Mouse (Mus musculus) adrenal gland, adult 18-20 months (tissue): Measurements from ENCODE around the gene Cpxm1. TPM values are rescaled to one million over a fixed set of nuclear protein-coding genes. Genes with fewer than 3 reads are reported as not detected.

Source experiments
- DNase-seq, 2 experiments: peaks; one replicate each; pipeline ENCODE4 v3.0.0; 2021 to 2022; ENCODE audit warnings: low spot score in 2 of 2
- total RNA-seq, 2 experiments: library from RNA; stranded (reverse); gene quantifications; 1 replicate in 1 of 2; 2 replicates in 1 of 2; pipeline ENCODE4 v1.2.3; 2021

Cpxm1 gene
- total RNA-seq, 2 experiments from 2014 or later, result 6.3 to 6.4 TPM

DNA sequence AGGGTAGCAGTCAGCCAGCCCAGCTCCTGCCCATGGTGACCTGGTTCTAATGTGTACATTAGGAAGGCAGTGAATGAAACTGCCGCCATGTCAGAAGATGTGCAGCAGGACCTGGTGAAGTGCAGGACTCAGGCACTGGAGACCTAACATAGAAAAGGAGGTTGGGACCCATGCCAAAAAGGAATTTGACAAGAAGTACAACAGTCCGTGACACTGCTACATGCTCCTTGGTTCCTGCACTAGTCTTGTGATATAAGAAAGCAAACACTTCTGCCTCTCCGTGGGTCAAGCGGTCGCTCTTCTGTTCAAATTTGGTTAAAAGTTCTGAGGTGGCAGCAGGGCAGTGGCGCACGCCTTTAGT, 56.2 kb downstream of the Cpxm1 start:
- DNase-seq, result no peak

Other genes starting within 250 kb of the Cpxm1 start
- 100 to 1,000 TPM; 168 to 170 TPM for gene Snrpb, start 218.2 kb downstream of the Cpxm1 start, total RNA-seq
- not detected for gene Tmc2, start 202.4 kb downstream of the Cpxm1 start, total RNA-seq
- 100 to 1,000 TPM; 118 to 134 TPM for gene Nop56, start 123.1 kb downstream of the Cpxm1 start, total RNA-seq
- 100 to 1,000 TPM; 406 to 739 TPM for gene Idh3b, start 113.0 kb downstream of the Cpxm1 start, total RNA-seq
- 1 to 10 TPM; 3.7 to 4.4 TPM for gene Ebf4, start 102.4 kb downstream of the Cpxm1 start, total RNA-seq
- not detected for gene Gm28372, start 7.7 kb upstream of the Cpxm1 start, total RNA-seq
- not detected for gene 1700020A23Rik, start 7.7 kb upstream of the Cpxm1 start, total RNA-seq
- gene Tmem239, start 8.9 kb upstream of the Cpxm1 start, total RNA-seq, result not detected
- gene Vps16, start 26.8 kb upstream of the Cpxm1 start, total RNA-seq, result 10 to 100 TPM; 47.9 to 71.8 TPM
- gene Pced1a, start 27.1 kb upstream of the Cpxm1 start, total RNA-seq, result 10 to 100 TPM; 14.8 to 18.7 TPM
- 100 to 1,000 TPM; 105 to 131 TPM for gene Ptpra, start 52.7 kb upstream of the Cpxm1 start, total RNA-seq
- 10 to 100 TPM; 52.4 to 62.2 TPM for gene Mrps26, start 166.2 kb upstream of the Cpxm1 start, total RNA-seq
- gene Oxt, start 178.6 kb upstream of the Cpxm1 start, total RNA-seq, result not detected
- not detected for gene Avp, start 185.0 kb upstream of the Cpxm1 start, total RNA-seq
- gene Fastkd5, start 232.5 kb upstream of the Cpxm1 start, total RNA-seq, result 10 to 100 TPM; 13.8 to 14.6 TPM
- gene Ubox5, start 232.5 kb upstream of the Cpxm1 start, total RNA-seq, result 1 to 10 TPM; 5.9 to 6.9 TPM
- 10 to 100 TPM; 12.7 to 17.7 TPM for gene Lzts3, start 245.2 kb upstream of the Cpxm1 start, total RNA-seq